Mouse (Mus musculus): ENCODE results near the gene Fga.

DNA sequence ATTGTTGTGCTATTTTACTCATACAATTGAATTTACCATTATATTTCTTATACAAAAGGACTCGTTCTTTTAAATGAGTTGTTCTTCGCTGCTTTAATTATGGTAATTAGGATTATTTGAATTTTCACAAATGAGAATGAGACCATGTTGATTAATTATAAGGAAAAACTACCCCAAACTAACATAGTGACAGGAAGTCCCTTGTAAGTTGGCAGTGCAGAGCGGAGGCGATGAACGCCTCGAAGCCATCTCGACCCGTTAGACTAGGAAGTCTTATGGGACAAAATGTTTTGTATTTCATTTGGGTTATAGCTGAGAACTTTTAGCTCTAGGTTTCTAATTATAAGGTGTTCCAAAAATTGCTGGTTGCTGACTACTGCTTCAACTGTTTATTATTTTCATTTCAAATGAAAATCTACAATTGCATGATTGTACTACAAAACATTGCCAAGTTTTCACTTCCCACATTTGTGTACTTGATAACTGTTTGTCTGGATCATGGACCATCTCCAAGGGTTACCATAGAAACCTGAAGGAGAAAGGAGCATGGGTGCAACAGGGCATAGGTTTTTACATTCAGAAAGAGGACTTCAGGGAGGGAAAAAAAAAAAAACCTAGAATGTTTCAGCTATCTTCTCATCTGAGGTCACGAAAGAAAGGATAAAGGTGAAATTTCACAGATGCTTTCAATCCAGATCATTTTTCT lies 1.8 kb downstream of the Fga start:
- TF ChIP-seq CTCF (IDR thresholded peaks at IDR 0.05; ENCODE audit: low read depth) (no peak), EP300 (IDR thresholded peaks at IDR 0.05; ENCODE audit: low read depth) (no peak)

Measured in heart, postnatal 0 days (tissue).